Comparison of ENCODE assay signal across 19 mouse cellular contexts in the genomic region with DNA sequence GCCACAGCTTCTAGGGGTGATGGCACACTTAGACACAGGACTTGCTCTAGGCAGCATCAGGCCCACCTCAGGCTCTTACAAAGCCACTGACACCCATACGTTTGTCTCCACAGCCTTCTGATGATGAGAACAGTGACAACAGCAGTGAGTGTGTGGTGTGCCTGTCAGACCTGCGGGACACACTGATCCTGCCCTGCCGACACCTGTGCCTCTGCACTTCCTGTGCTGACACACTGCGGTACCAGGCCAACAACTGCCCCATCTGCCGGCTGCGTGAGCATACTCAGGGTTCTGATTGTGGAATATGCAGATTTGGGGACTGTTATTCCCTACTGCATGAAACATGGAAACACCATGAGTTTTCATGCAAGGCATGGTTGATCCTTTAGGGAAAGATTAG. TPM values are rescaled to one million over a fixed set of nuclear protein-coding genes. Genes with fewer than 3 reads are reported as not detected.
A peak's percentile ranks its signal among the peaks of the same experiment; 100 is the strongest.
DNase-seq lines count a peak whose midpoint lies in the region; ATAC-seq and TF ChIP-seq lines count a peak whose summit lies in the region.
"Had no signal": no experiment of that assay in that cellular context is flagged by ENCODE, and none has a peak within 500 bp of the region (broad histone marks: within the 10 kb centered on the region; RNA-seq: fewer than 3 reads in every experiment).

No protein-coding gene starts in this region.

- TF ChIP-seq POLR2A in cortical plate, adult 2 months (IDR thresholded peaks at IDR 0.05; ENCODE audit: extremely low read depth, insufficient read depth, low read length): no peak

- H3K36me3 ChIP-seq in intestine, embryonic 16.5 days (ENCODE audit: control insufficient read depth, insufficient read depth, low read length): peaks cover 24% of the 10 kb centered on the region

- no peaks in the 10 kb centered on the region for H3K9me3 ChIP-seq in intestine, embryonic 16.5 days (ENCODE audit: control insufficient read depth, low read length)
- H3K9me3 ChIP-seq: embryonic facial prominence, embryonic 12.5 days; forebrain, embryonic 15.5 days; heart, embryonic 12.5 days; hindbrain, embryonic 10.5 days had no signal

- H3K4me1 ChIP-seq in cortical plate, adult 2 months (ENCODE audit: control insufficient read depth, insufficient read depth, low read length): peaks cover 13% of the 10 kb centered on the region
- H3K4me1 ChIP-seq in intestine, embryonic 16.5 days (ENCODE audit: control insufficient read depth, insufficient read depth, low read length): no peaks in the 10 kb centered on the region
- H3K4me1 ChIP-seq: embryonic facial prominence, embryonic 12.5 days; forebrain, embryonic 15.5 days; heart, embryonic 12.5 days; hindbrain, embryonic 10.5 days had no signal

- H3K9ac ChIP-seq in intestine, embryonic 16.5 days (ENCODE audit: low read depth, low read length): no peak overlapping the region
- H3K9ac ChIP-seq: embryonic facial prominence, embryonic 12.5 days; forebrain, embryonic 15.5 days; heart, embryonic 12.5 days; hindbrain, embryonic 14.5 days had no signal

- H3K27ac ChIP-seq in left cerebral cortex, adult 2 months: peak overlapping the region; percentile 38
- H3K27ac ChIP-seq in cortical plate, adult 2 months (ENCODE audit: insufficient read depth, low read length): 0 out of 2 replicates have a peak overlapping the region, but pooled peaks have one; percentile 2
- no peak overlapping the region for H3K27ac ChIP-seq in intestine, embryonic 16.5 days (ENCODE audit: low read length)
- H3K27ac ChIP-seq: embryonic facial prominence, embryonic 12.5 days; forebrain, embryonic 15.5 days; hindbrain, embryonic 10.5 days; hindbrain, embryonic 14.5 days had no signal

- H3K27me3 ChIP-seq in intestine, embryonic 16.5 days (replicated peaks; ENCODE audit: control insufficient read depth, insufficient read depth, low read length): no peaks in the 10 kb centered on the region
- H3K27me3 ChIP-seq: CH12.LX; embryonic facial prominence, embryonic 12.5 days; forebrain, embryonic 15.5 days; heart, embryonic 12.5 days; Patski had no signal

- TF ChIP-seq CTCF in left cerebral cortex, adult 2 months (IDR thresholded peaks at IDR 0.05): no peak; the same call in 1 of the 2 replicates
- TF ChIP-seq CTCF in cortical plate, adult 2 months (IDR thresholded peaks at IDR 0.05; ENCODE audit: extremely low read depth, insufficient read depth, low read length): 0 out of 2 replicates have a peak, but pooled peaks have one; percentile 2

- DNase-seq in left cerebral cortex, adult 2 months (ENCODE audit: extremely low spot score in 1 of 2, low spot score in 2 of 2): no peak
- DNase-seq in left cerebral cortex, adult 11 months (ENCODE audit: low spot score): no peak
- peak; percentile 71 for DNase-seq in thymus, postnatal 14 days
- DNase-seq in kidney, adult 9 months: no peak
- DNase-seq in embryo, embryonic 10.5 days (ENCODE audit: low spot score): no peak
- DNase-seq: adrenal gland, adult 2 months; adrenal gland, postnatal 25 days; cerebellum, adult 2 months; cerebellum, postnatal 10 days; gastrocnemius, postnatal 14 days had no signal

- H3K4me3 ChIP-seq in left cerebral cortex, adult 2 months: no peak overlapping the region
- H3K4me3 ChIP-seq in cortical plate, adult 2 months (ENCODE audit: insufficient read depth, low read length): no peak overlapping the region
- H3K4me3 ChIP-seq in intestine, embryonic 16.5 days (ENCODE audit: low read length): no peak overlapping the region
- H3K4me3 ChIP-seq: embryonic facial prominence, embryonic 12.5 days; forebrain, embryonic 15.5 days; heart, embryonic 12.5 days; hindbrain, embryonic 10.5 days had no signal

- intact Hi-C loops in left cerebral cortex, adult 2 months (cut with DNase I): no loop called here

- no peak for ATAC-seq in intestine, embryonic 16.5 days
- ATAC-seq: forebrain, embryonic 15.5 days; Patski had no signal

- H3K4me2 ChIP-seq in intestine, embryonic 16.5 days (ENCODE audit: low read depth, low read length): no peak overlapping the region
- H3K4me2 ChIP-seq: embryonic facial prominence, embryonic 12.5 days; forebrain, embryonic 15.5 days; heart, embryonic 12.5 days; hindbrain, embryonic 14.5 days had no signal

- WGBS in intestine, embryonic 16.5 days: 90% methylated on average over 6 of the region's 6 CpGs

RNA-seq across cellular contexts. Expression of gene Nudt16l1, which starts 16.1 kb away (rescaled TPM):
- 10 to 100 TPM; 70.1 to 71.4 TPM for total RNA-seq in left cerebral cortex, adult 2 months (2021)
- polyA plus RNA-seq in cortical plate, adult 2 months (2012; rRNA removed): 102 and 104 TPM in 2 replicates
- polyA plus RNA-seq in intestine, embryonic 16.5 days (2015; fragmentation: Nextera tagmentation; extraction: Ambion mirVana): 144 TPM in 2 replicates

RNA-seq across cellular contexts. Expression of gene Mgrn1, which starts 36.4 kb away (rescaled TPM):
- 100 to 1,000 TPM; 208 to 211 TPM for total RNA-seq in left cerebral cortex, adult 2 months (2021)
- polyA plus RNA-seq in cortical plate, adult 2 months (2012; rRNA removed): 229 and 239 TPM in 2 replicates
- polyA plus RNA-seq in intestine, embryonic 16.5 days (2015; fragmentation: Nextera tagmentation; extraction: Ambion mirVana): 82.7 and 84.6 TPM in 2 replicates

RNA-seq across cellular contexts. Expression of gene Anks3, which starts 41.5 kb away (rescaled TPM):
- 10 to 100 TPM; 67.3 to 68.3 TPM for total RNA-seq in left cerebral cortex, adult 2 months (2021)
- 101 and 118 TPM in 2 replicates for polyA plus RNA-seq in cortical plate, adult 2 months (2012; rRNA removed)
- 39.7 and 41.3 TPM in 2 replicates for polyA plus RNA-seq in intestine, embryonic 16.5 days (2015; fragmentation: Nextera tagmentation; extraction: Ambion mirVana)

RNA-seq across cellular contexts. Expression of gene Ubald1, which starts 42.4 kb away (rescaled TPM):
- total RNA-seq in left cerebral cortex, adult 2 months (2021): 10 to 100 TPM; 91.8 to 93.7 TPM
- 58.4 and 59.4 TPM in 2 replicates for polyA plus RNA-seq in cortical plate, adult 2 months (2012; rRNA removed)
- 33.7 and 35.5 TPM in 2 replicates for polyA plus RNA-seq in intestine, embryonic 16.5 days (2015; fragmentation: Nextera tagmentation; extraction: Ambion mirVana)
